Mouse (Mus musculus) small intestine, adult 2 months (tissue): ENCODE data around the gene Slc9a9. TPM values are rescaled to one million over a fixed set of nuclear protein-coding genes. Genes with fewer than 3 reads are reported as not detected.

Experiments
- H3K27ac ChIP-seq: fragments of 200-500 bp; 2 replicates; pipeline ENCODE4 v1.5.1; 2012; ENCODE audit warnings: low read depth, low read length, control low read depth, inconsistent platforms; ENCODE audit not compliant: insufficient read depth
- H3K27me3 ChIP-seq: fragments of 200-500 bp; 2 replicates; pipeline ENCODE4 v1.6.1; 2012; ENCODE audit warnings: mild to moderate bottlenecking, moderate library complexity, low read length, inconsistent platforms; ENCODE audit not compliant: control insufficient read depth, insufficient read depth
- H3K36me3 ChIP-seq: fragments of 200-500 bp; 2 replicates; pipeline ENCODE4 v1.6.1; 2012; ENCODE audit warnings: mild to moderate bottlenecking, low read length, control low read depth, inconsistent platforms; ENCODE audit not compliant: control insufficient read depth, insufficient read depth
- H3K4me1 ChIP-seq: fragments of 200-500 bp; 2 replicates; pipeline ENCODE4 v1.6.1; 2012; ENCODE audit warnings: low read length, inconsistent platforms, mixed read lengths; ENCODE audit not compliant: control insufficient read depth, insufficient read depth, insufficient read length
- H3K4me3 ChIP-seq: fragments of 200-500 bp; 2 replicates; pipeline ENCODE4 v1.5.1; 2012; ENCODE audit warnings: low read depth, mild to moderate bottlenecking, control low read depth, inconsistent platforms, low read length, moderate library complexity
- CTCF ChIP-seq: fragments of 200-500 bp; IDR thresholded peaks from 2 replicates; pipeline ENCODE4 v1.5.1; 2012; ENCODE audit warnings: low read depth, mild to moderate bottlenecking, control low read depth, inconsistent platforms, low read length, moderate library complexity, mixed read lengths; ENCODE audit not compliant: insufficient replicate concordance, insufficient read length; ENCODE audit errors: extremely low read depth
- POLR2A ChIP-seq: fragments of 200-500 bp; IDR thresholded peaks from 2 replicates; pipeline ENCODE4 v1.6.1; 2012; ENCODE audit warnings: low read depth, mild to moderate bottlenecking, control low read depth, inconsistent platforms, low read length, moderate library complexity
- WGBS: fragments of 180-500 bp; shearing (Covaris S2); methylation state at CpG from one replicate; pipeline ENCODE4 v1.1.7; 2018; 5-methylcytosine and 5-hydroxymethylcytosine counted together
- polyA plus RNA-seq: library from polyadenylated mRNA; depleted of rRNA; stranded (reverse); fragments of >200 nt; gene quantifications from 2 replicates; pipeline ENCODE4 v1.2.3, GENCODE M21; 2012

The Slc9a9 gene
- polyA plus RNA-seq, 1 experiment = 1.3 TPM

DNA sequence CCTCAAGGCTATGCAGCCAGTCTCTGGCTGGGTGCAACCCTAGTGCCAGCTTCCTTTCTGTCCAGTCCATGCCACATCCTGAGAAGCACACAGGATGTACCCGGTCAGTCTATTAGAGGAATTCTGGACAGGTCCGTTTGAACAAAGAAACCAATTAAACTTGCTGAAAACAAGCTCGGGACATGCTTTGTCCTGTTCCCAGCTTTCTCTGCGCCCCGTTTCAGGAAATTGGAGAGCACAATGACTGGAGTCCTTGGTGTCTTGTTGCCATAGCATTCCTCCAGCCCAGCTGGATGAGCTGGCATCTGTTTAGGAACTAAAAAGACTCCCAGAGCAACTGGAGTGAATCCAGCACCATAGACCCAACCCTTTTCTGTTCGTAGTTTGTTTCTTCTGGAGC, 419.3 kb downstream of the Slc9a9 start:
- TF ChIP-seq POLR2A (no peak), CTCF (no peak)
- no peak overlapping the region for H3K4me3 ChIP-seq
- no peaks in the 10 kb centered on the region for H3K27me3 ChIP-seq
- no peak overlapping the region for H3K27ac ChIP-seq
- no peaks in the 10 kb centered on the region for H3K36me3 ChIP-seq
- 42% methylated on average over 6 of the region's 6 CpGs for WGBS
- H3K4me1 ChIP-seq = peaks cover 3% of the 10 kb centered on the region; the same call in 1 of the 2 replicates

GRCm38 (mm10) chr9:95096486-95096885, 426.8 kb downstream of the Slc9a9 start:
- Histone ChIP-seq H3K4me1 (no peaks in the 10 kb centered on the region), H3K27me3 (no peaks in the 10 kb centered on the region), H3K36me3 (no peaks in the 10 kb centered on the region), H3K4me3 (no peak overlapping the region), H3K27ac (no peak overlapping the region)
- 94% methylated on average over 3 of the region's 3 CpGs for WGBS
- TF ChIP-seq CTCF (no peak), POLR2A (no peak)

GRCm38 (mm10) chr9:95105768-95106167, 436.1 kb downstream of the Slc9a9 start:
- 90% methylated on average over 6 of the region's 6 CpGs for WGBS
- Histone ChIP-seq H3K36me3 (no peaks in the 10 kb centered on the region), H3K4me3 (no peak overlapping the region), H3K4me1 (peaks cover 6% of the 10 kb centered on the region; the same call in 1 of the 2 replicates), H3K27ac (no peak overlapping the region), H3K27me3 (no peaks in the 10 kb centered on the region)
- no peak for TF ChIP-seq CTCF

GRCm38 (mm10) chr9:95109799-95110198, 440.1 kb downstream of the Slc9a9 start:
- Histone ChIP-seq H3K27ac (no peak overlapping the region), H3K4me3 (no peak overlapping the region), H3K4me1 (peaks cover 7% of the 10 kb centered on the region; the same call in 1 of the 2 replicates), H3K36me3 (no peaks in the 10 kb centered on the region), H3K27me3 (no peaks in the 10 kb centered on the region)
- TF ChIP-seq POLR2A = no peak
- TF ChIP-seq CTCF = no peak

DNA sequence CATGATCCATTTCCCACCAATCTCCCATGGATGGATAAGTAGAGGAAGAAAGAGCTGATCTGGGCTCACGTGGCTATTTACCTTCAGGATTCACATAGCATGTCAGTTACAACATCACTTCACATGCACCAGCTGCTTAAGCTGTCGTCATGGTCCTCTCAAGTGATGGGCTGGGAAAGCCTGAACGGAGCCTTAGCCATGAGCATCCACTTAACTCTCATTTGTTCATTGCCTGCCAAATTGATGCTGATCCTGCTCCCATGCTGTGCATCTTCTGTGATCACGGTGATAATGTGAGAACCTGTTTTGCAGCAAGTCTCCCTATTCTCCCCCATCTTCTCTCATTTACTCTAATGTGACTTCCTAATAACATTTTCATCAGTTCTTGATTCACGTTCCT, 441.1 kb downstream of the Slc9a9 start:
- H3K27ac ChIP-seq = no peak overlapping the region
- 81% methylated on average over 5 of the region's 5 CpGs for WGBS

GRCm38 (mm10) chr9:95111732-95112131, 442.0 kb downstream of the Slc9a9 start:
- Histone ChIP-seq H3K27me3 (no peaks in the 10 kb centered on the region), H3K27ac (no peak overlapping the region), H3K36me3 (no peaks in the 10 kb centered on the region), H3K4me3 (no peak overlapping the region), H3K4me1 (peaks cover 7% of the 10 kb centered on the region; the same call in 1 of the 2 replicates)
- TF ChIP-seq CTCF (no peak), POLR2A (no peak)
- WGBS = 84% methylated on average over 1 of the region's 1 CpGs

More for the DNA sequence above, 441.1 kb downstream of the Slc9a9 start:
- H3K4me1 ChIP-seq = peaks cover 7% of the 10 kb centered on the region; the same call in 1 of the 2 replicates
- no peak overlapping the region for H3K4me3 ChIP-seq
- TF ChIP-seq CTCF (no peak), POLR2A (no peak)
- no peaks in the 10 kb centered on the region for H3K27me3 ChIP-seq
- no peaks in the 10 kb centered on the region for H3K36me3 ChIP-seq

GRCm38 (mm10) chr9:95113157-95114135, 443.7 kb downstream of the Slc9a9 start:
- 73% methylated on average over 12 of the region's 12 CpGs for WGBS
- H3K4me1 ChIP-seq = peaks cover 7% of the 10 kb centered on the region; the same call in 1 of the 2 replicates
- no peak overlapping the region for H3K4me3 ChIP-seq
- no peaks in the 10 kb centered on the region for H3K36me3 ChIP-seq
- TF ChIP-seq POLR2A (no peak), CTCF (no peak)
- no peak overlapping the region for H3K27ac ChIP-seq
- H3K27me3 ChIP-seq = no peaks in the 10 kb centered on the region

- Histone ChIP-seq H3K27ac (no peak overlapping the region), H3K4me3 (no peak overlapping the region), H3K4me1 (no peaks in the 10 kb centered on the region), H3K36me3 (no peaks in the 10 kb centered on the region), H3K27me3 (no peaks in the 10 kb centered on the region)
- 60% methylated on average over 4 of the region's 4 CpGs for WGBS
- TF ChIP-seq CTCF = no peak
- no peak for TF ChIP-seq POLR2A
These were observed 450.4 kb downstream of the Slc9a9 start for GRCm38 (mm10) chr9:95120062-95120461.
